Mouse (Mus musculus): ENCODE results near the gene Cenpe. TPM values are rescaled to one million over a fixed set of nuclear protein-coding genes. Genes with fewer than 3 reads are reported as not detected.
"Not testable (repeated sequence)": the region's sequence is repeated elsewhere in the genome, so short reads cannot be mapped to it uniquely, and the experiment has no call there.

Cenpe gene
- 16.0 and 16.5 TPM in 2 replicates for polyA plus RNA-seq (2015; fragmentation: Nextera tagmentation; extraction: Ambion mirVana)

- Histone ChIP-seq H3K4me3 (ENCODE audit: low read length) (peak within 1 kb of the TSS; percentile 96), H3K9me3 (replicated peaks; ENCODE audit: control insufficient read depth, low read length) (no peaks in the 10 kb centered on the region), H3K27ac (ENCODE audit: low read length) (peak within 1 kb of the TSS; percentile 81), H3K27me3 (ENCODE audit: control insufficient read depth, insufficient read depth, low read length) (no peaks in the 10 kb centered on the region), H3K36me3 (ENCODE audit: control insufficient read depth, insufficient read depth) (peaks cover 12% of the 10 kb centered on the region), H3K9ac (ENCODE audit: low read length) (peak within 1 kb of the TSS; percentile 83), H3K4me1 (ENCODE audit: control insufficient read depth, insufficient read depth, low read length) (peaks cover 14% of the 10 kb centered on the region), H3K4me2 (ENCODE audit: low read depth, low read length) (peak within 1 kb of the TSS; percentile 82)
- WGBS, result 3% methylated on average over 29 of the region's 29 CpGs
- ATAC-seq (replicated peaks; ENCODE audit: extremely low read depth, insufficient read depth, low FRiP score), result peak; percentile 89
Observed at GRCm38 (mm10) chr3:135211805-135212657, at the start of gene Cenpe. Gene Cenpe, plus strand, starts transcription at chr3:135212537.

- no peaks in the 10 kb centered on the region for H3K27me3 ChIP-seq (ENCODE audit: control insufficient read depth, insufficient read depth, low read length)
- ATAC-seq (replicated peaks; ENCODE audit: extremely low read depth, insufficient read depth, low FRiP score), result no peak
- no peak overlapping the region for H3K4me3 ChIP-seq (ENCODE audit: low read length)
- no peaks in the 10 kb centered on the region for H3K4me1 ChIP-seq (ENCODE audit: control insufficient read depth, insufficient read depth, low read length)
- WGBS, result 46% methylated on average over 3 of the region's 3 CpGs
- no peak overlapping the region for H3K4me2 ChIP-seq (ENCODE audit: low read depth, low read length)
- no peak overlapping the region for H3K27ac ChIP-seq (ENCODE audit: low read length)
- H3K9me3 ChIP-seq (replicated peaks; ENCODE audit: control insufficient read depth, low read length), result no peaks in the 10 kb centered on the region
- no peak overlapping the region for H3K9ac ChIP-seq (ENCODE audit: low read length)
- no peaks in the 10 kb centered on the region for H3K36me3 ChIP-seq (ENCODE audit: control insufficient read depth, insufficient read depth)
Observed at GRCm38 (mm10) chr3:135171898-135172446, 40.4 kb upstream of the Cenpe start.

DNA sequence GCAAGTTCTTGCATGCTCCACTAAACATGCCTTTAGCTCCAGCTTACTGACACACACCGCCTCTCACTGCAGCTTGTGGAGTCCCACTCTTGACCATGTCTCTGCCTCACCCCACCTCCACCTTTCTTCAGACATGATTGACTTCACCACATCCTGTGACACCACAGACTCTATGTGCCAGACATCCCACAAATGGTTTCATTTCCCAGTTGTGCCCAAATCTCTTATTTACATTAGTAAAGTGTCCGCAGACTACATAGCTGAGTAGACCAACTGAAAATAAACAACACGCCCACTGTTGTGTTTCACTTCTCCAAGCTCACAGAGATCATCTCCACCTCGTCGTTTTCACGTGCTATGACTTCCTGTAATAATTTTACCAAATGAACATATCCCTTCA is 20.5 kb upstream of the Cenpe start:
- H3K4me3 ChIP-seq (ENCODE audit: low read length), result no peak overlapping the region
- H3K36me3 ChIP-seq (ENCODE audit: control insufficient read depth, insufficient read depth), result no peaks in the 10 kb centered on the region
- 78% methylated on average over 6 of the region's 6 CpGs for WGBS
- ATAC-seq (replicated peaks; ENCODE audit: extremely low read depth, insufficient read depth, low FRiP score), result no peak
- H3K27ac ChIP-seq (ENCODE audit: low read length), result no peak overlapping the region
- no peaks in the 10 kb centered on the region for H3K9me3 ChIP-seq (replicated peaks; ENCODE audit: control insufficient read depth, low read length)
- H3K4me2 ChIP-seq (ENCODE audit: low read depth, low read length), result no peak overlapping the region
- H3K27me3 ChIP-seq (ENCODE audit: control insufficient read depth, insufficient read depth, low read length), result no peaks in the 10 kb centered on the region
- H3K9ac ChIP-seq (ENCODE audit: low read length), result no peak overlapping the region
- H3K4me1 ChIP-seq (ENCODE audit: control insufficient read depth, insufficient read depth, low read length), result no peaks in the 10 kb centered on the region

DNA sequence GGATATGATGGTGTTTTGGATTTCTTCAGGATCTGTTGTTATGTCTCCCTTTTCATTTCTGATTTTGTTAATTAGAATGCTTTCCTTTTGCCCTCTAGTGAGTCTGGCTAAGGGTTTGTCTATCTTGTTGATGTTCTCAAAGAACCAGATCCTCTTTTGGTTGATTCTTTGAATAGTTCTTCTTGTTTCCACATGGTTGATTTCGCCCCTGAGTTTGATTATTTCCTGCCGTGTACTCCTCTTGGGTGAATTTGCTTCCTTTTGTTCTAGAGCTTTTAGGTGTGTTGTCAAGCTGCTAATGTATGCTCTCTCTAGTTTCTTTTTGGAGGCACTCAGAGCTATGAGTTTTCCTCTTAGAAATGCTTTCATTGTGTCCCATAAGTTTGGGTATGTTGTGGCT is 14.3 kb upstream of the Cenpe start:
- not testable (repeated sequence) for H3K4me3 ChIP-seq (ENCODE audit: low read length); H3K27ac ChIP-seq (ENCODE audit: low read length); H3K4me2 ChIP-seq (ENCODE audit: low read depth, low read length); ATAC-seq (replicated peaks; ENCODE audit: extremely low read depth, insufficient read depth, low FRiP score); H3K27me3 ChIP-seq (ENCODE audit: control insufficient read depth, insufficient read depth, low read length); H3K9me3 ChIP-seq (replicated peaks; ENCODE audit: control insufficient read depth, low read length); H3K4me1 ChIP-seq (ENCODE audit: control insufficient read depth, insufficient read depth, low read length); H3K9ac ChIP-seq (ENCODE audit: low read length); H3K36me3 ChIP-seq (ENCODE audit: control insufficient read depth, insufficient read depth)
- WGBS, result 76% methylated on average over 2 of the region's 2 CpGs

GRCm38 (mm10) chr3:135200409-135201303 is 11.7 kb upstream of the Cenpe start:
- no peak for ATAC-seq (replicated peaks; ENCODE audit: extremely low read depth, insufficient read depth, low FRiP score)
- no peak overlapping the region for H3K9ac ChIP-seq (ENCODE audit: low read length)
- H3K4me3 ChIP-seq (ENCODE audit: low read length), result no peak overlapping the region
- 76% methylated on average over 17 of the region's 17 CpGs for WGBS
- H3K27ac ChIP-seq (ENCODE audit: low read length), result no peak overlapping the region
- H3K36me3 ChIP-seq (ENCODE audit: control insufficient read depth, insufficient read depth), result no peaks in the 10 kb centered on the region
- no peak overlapping the region for H3K4me2 ChIP-seq (ENCODE audit: low read depth, low read length)
- no peaks in the 10 kb centered on the region for H3K9me3 ChIP-seq (replicated peaks; ENCODE audit: control insufficient read depth, low read length)
- H3K4me1 ChIP-seq (ENCODE audit: control insufficient read depth, insufficient read depth, low read length), result no peaks in the 10 kb centered on the region
- no peaks in the 10 kb centered on the region for H3K27me3 ChIP-seq (ENCODE audit: control insufficient read depth, insufficient read depth, low read length)

DNA sequence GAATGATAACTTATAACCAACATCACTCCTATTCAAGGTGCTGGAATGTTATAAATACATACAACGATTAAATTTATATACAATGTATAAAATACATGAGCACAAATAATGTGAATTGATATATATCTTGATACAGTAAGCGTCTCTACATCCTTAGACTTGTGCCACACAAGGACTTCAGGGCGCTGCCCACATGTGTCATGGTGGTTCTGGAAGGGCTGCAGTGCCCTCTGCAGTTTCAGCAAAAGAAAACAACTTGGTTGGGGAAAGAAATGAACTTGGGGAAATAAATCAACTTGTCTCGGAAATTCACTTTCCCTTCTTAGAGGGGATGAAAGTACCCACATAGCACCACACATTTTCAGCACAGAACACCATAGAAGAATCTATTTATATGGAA is 5.7 kb upstream of the Cenpe start:
- no peak overlapping the region for H3K4me2 ChIP-seq (ENCODE audit: low read depth, low read length)
- H3K27me3 ChIP-seq (ENCODE audit: control insufficient read depth, insufficient read depth, low read length), result no peaks in the 10 kb centered on the region
- no peak overlapping the region for H3K9ac ChIP-seq (ENCODE audit: low read length)
- H3K9me3 ChIP-seq (replicated peaks; ENCODE audit: control insufficient read depth, low read length), result no peaks in the 10 kb centered on the region
- no peak overlapping the region for H3K27ac ChIP-seq (ENCODE audit: low read length)
- H3K4me3 ChIP-seq (ENCODE audit: low read length), result no peak overlapping the region
- H3K36me3 ChIP-seq (ENCODE audit: control insufficient read depth, insufficient read depth), result no peaks in the 10 kb centered on the region
- 32% methylated on average over 4 of the region's 4 CpGs for WGBS
- no peak for ATAC-seq (replicated peaks; ENCODE audit: extremely low read depth, insufficient read depth, low FRiP score)
- peaks cover 1% of the 10 kb centered on the region; the same call in 1 of the 2 replicates for H3K4me1 ChIP-seq (ENCODE audit: control insufficient read depth, insufficient read depth, low read length)

- Histone ChIP-seq H3K4me1 (ENCODE audit: control insufficient read depth, insufficient read depth, low read length) (peaks cover 14% of the 10 kb centered on the region), H3K9ac (ENCODE audit: low read length) (peak overlapping the region; percentile 83), H3K27ac (ENCODE audit: low read length) (peak overlapping the region; percentile 41), H3K27me3 (ENCODE audit: control insufficient read depth, insufficient read depth, low read length) (no peaks in the 10 kb centered on the region), H3K4me3 (ENCODE audit: low read length) (peak overlapping the region; percentile 96), H3K4me2 (ENCODE audit: low read depth, low read length) (peak overlapping the region; percentile 82), H3K9me3 (replicated peaks; ENCODE audit: control insufficient read depth, low read length) (no peaks in the 10 kb centered on the region), H3K36me3 (ENCODE audit: control insufficient read depth, insufficient read depth) (peaks cover 17% of the 10 kb centered on the region)
- WGBS, result under 1% methylated on average over 26 of the region's 26 CpGs
- no peak for ATAC-seq (replicated peaks; ENCODE audit: extremely low read depth, insufficient read depth, low FRiP score)
Observed at GRCm38 (mm10) chr3:135212658-135213350, 467 bp downstream of the Cenpe start.

GRCm38 (mm10) chr3:135232058-135232457 is 19.7 kb downstream of the Cenpe start:
- H3K4me3 ChIP-seq (ENCODE audit: low read length), result no peak overlapping the region
- WGBS, result 73% methylated on average over 3 of the region's 3 CpGs

More at GRCm38 (mm10) chr3:135232058-135232457, 19.7 kb downstream of the Cenpe start:
- Histone ChIP-seq H3K9ac (ENCODE audit: low read length) (no peak overlapping the region), H3K9me3 (replicated peaks; ENCODE audit: control insufficient read depth, low read length) (no peaks in the 10 kb centered on the region), H3K4me2 (ENCODE audit: low read depth, low read length) (no peak overlapping the region), H3K27ac (ENCODE audit: low read length) (no peak overlapping the region), H3K4me1 (ENCODE audit: control insufficient read depth, insufficient read depth, low read length) (no peaks in the 10 kb centered on the region), H3K36me3 (ENCODE audit: control insufficient read depth, insufficient read depth) (peaks cover 53% of the 10 kb centered on the region), H3K27me3 (ENCODE audit: control insufficient read depth, insufficient read depth, low read length) (no peaks in the 10 kb centered on the region)
- ATAC-seq (replicated peaks; ENCODE audit: extremely low read depth, insufficient read depth, low FRiP score), result no peak
